Mouse (Mus musculus): ENCODE results near the gene Atf6. TPM values are rescaled to one million over a fixed set of nuclear protein-coding genes. Genes with fewer than 3 reads are reported as not detected.

The Atf6 gene
- total and polyA plus RNA-seq, 2 experiments, result 14.3 to 30.1 TPM

DNA sequence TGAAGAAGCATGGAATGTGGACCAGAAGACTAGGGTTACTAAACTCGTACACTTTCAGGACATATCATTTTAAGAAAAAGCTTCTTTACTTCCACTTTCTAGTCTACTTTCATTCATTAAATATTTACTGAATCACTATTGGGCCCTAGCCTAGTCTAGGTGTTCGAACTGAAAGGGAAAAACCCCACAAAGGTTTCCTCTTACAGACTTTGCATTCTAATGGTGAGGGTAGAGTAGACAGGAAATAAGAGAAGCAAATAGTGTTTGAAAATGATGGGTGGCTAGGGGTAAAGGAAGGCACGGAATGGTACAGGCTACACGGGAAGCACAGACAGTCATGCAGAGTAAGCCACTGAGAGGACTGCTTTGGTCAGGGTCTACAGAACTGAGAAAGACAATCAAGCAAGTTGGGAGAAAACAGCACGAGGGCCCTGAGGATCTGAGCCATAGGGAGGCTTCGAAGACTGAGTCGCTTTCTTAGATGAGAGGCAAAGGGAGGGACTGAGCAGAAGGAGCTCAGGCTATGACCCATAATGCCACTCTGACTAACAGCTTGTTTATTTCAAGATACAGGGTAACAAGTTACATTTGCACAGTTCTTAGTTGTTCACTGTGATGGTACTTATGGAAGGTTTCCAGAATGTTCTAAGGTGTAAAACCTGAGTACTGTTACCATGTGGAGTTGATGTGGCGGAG is 138.2 kb downstream of the Atf6 start:
- no peak for DNase-seq (ENCODE audit: extremely low read depth, low read depth, low spot score)
- Histone ChIP-seq H3K9ac (ENCODE audit: low read depth, low read length) (no peak overlapping the region), H3K36me3 (ENCODE audit: control insufficient read depth, insufficient read depth, low read length) (peaks cover 5% of the 10 kb centered on the region), H3K79me2 (ENCODE audit: control insufficient read depth, insufficient read depth, low read length) (no peaks in the 10 kb centered on the region), H3K4me3 (ENCODE audit: insufficient read depth, low read depth, low read length) (no peak overlapping the region), H3K27ac (replicated peaks; ENCODE audit: insufficient read depth, low read depth, low read length) (no peak overlapping the region), H3K4me1 (ENCODE audit: control insufficient read depth, insufficient read depth, low read length) (no peaks in the 10 kb centered on the region; the same call in 1 of the 2 replicates), H3K27me3 (ENCODE audit: control insufficient read depth, insufficient read depth, low read length) (no peaks in the 10 kb centered on the region)
- TF ChIP-seq CTCF (IDR thresholded peaks at IDR 0.05; ENCODE audit: low read depth, low read length) (no peak), POLR2A (IDR thresholded peaks at IDR 0.05; ENCODE audit: extremely low read depth, insufficient read depth, low read length) (no peak)
- 83% methylated on average over 8 of the region's 8 CpGs for WGBS

GRCm38 (mm10) chr1:170728524-170728923 is 139.0 kb downstream of the Atf6 start:
- Histone ChIP-seq H3K4me1 (ENCODE audit: control insufficient read depth, insufficient read depth, low read length) (no peaks in the 10 kb centered on the region; the same call in 1 of the 2 replicates), H3K4me3 (ENCODE audit: insufficient read depth, low read depth, low read length) (no peak overlapping the region), H3K79me2 (ENCODE audit: control insufficient read depth, insufficient read depth, low read length) (no peaks in the 10 kb centered on the region; the same call in 1 of the 2 replicates), H3K27me3 (ENCODE audit: control insufficient read depth, insufficient read depth, low read length) (no peaks in the 10 kb centered on the region), H3K27ac (replicated peaks; ENCODE audit: insufficient read depth, low read depth, low read length) (no peak overlapping the region), H3K9ac (ENCODE audit: low read depth, low read length) (no peak overlapping the region), H3K36me3 (ENCODE audit: control insufficient read depth, insufficient read depth, low read length) (peaks cover 2% of the 10 kb centered on the region)
- no peak for TF ChIP-seq CTCF (IDR thresholded peaks at IDR 0.05; ENCODE audit: low read depth, low read length)
- TF ChIP-seq POLR2A (IDR thresholded peaks at IDR 0.05; ENCODE audit: extremely low read depth, insufficient read depth, low read length), result no peak
- WGBS, result 83% methylated on average over 6 of the region's 6 CpGs
- no peak for DNase-seq (ENCODE audit: extremely low read depth, low read depth, low spot score)

GRCm38 (mm10) chr1:170721560-170721959 is 146.0 kb downstream of the Atf6 start:
- TF ChIP-seq CTCF (IDR thresholded peaks at IDR 0.05; ENCODE audit: low read depth, low read length), result no peak
- TF ChIP-seq POLR2A (IDR thresholded peaks at IDR 0.05; ENCODE audit: extremely low read depth, insufficient read depth, low read length), result no peak
- Histone ChIP-seq H3K4me1 (ENCODE audit: control insufficient read depth, insufficient read depth, low read length) (no peaks in the 10 kb centered on the region; the same call in 1 of the 2 replicates), H3K27me3 (ENCODE audit: control insufficient read depth, insufficient read depth, low read length) (no peaks in the 10 kb centered on the region), H3K27ac (replicated peaks; ENCODE audit: insufficient read depth, low read depth, low read length) (no peak overlapping the region), H3K79me2 (ENCODE audit: control insufficient read depth, insufficient read depth, low read length) (no peaks in the 10 kb centered on the region; the same call in 1 of the 2 replicates), H3K4me3 (ENCODE audit: insufficient read depth, low read depth, low read length) (no peak overlapping the region), H3K36me3 (ENCODE audit: control insufficient read depth, insufficient read depth, low read length) (peaks cover 2% of the 10 kb centered on the region; the same call in 1 of the 2 replicates), H3K9ac (ENCODE audit: low read depth, low read length) (no peak overlapping the region)
- 85% methylated on average over 5 of the region's 5 CpGs for WGBS
- no peak for DNase-seq (ENCODE audit: extremely low read depth, low read depth, low spot score)

DNA sequence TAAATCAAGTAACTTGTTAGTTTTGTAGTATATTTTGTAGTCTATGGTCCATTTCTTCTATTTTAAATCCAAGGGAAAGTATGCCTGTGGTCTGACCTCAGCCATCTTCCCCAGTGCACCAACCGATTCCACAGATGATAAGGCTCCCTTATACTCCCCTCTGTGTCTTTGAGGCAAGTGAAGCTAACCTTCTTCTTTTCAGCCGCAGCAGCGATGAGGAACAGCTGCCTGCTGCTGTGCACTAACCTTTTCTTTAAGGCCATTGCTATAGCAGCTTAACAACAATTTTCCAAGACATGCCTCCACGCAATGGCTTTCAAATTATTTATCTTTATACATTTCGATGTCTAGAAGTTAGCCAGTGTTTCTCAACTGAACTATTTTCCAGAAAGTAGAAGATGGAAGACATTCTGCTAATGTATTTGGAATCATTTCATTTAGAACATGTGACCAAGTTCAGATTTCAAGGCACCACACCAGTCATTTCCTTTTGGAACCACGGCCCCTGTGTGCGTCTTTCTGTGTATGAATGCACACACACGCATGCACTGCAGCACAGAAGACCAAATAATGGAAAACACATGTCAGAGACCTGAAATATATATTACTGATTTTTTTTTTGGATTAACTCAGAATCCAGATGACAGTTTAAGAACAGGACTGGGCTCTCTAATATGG is 149.3 kb downstream of the Atf6 start:
- Histone ChIP-seq H3K4me1 (ENCODE audit: control insufficient read depth, insufficient read depth, low read length) (no peaks in the 10 kb centered on the region), H3K27me3 (ENCODE audit: control insufficient read depth, insufficient read depth, low read length) (no peaks in the 10 kb centered on the region), H3K79me2 (ENCODE audit: control insufficient read depth, insufficient read depth, low read length) (no peaks in the 10 kb centered on the region; the same call in 1 of the 2 replicates), H3K9ac (ENCODE audit: low read depth, low read length) (no peak overlapping the region), H3K36me3 (ENCODE audit: control insufficient read depth, insufficient read depth, low read length) (peaks cover 2% of the 10 kb centered on the region; the same call in 1 of the 2 replicates), H3K4me3 (ENCODE audit: insufficient read depth, low read depth, low read length) (no peak overlapping the region), H3K27ac (replicated peaks; ENCODE audit: insufficient read depth, low read depth, low read length) (no peak overlapping the region)
- TF ChIP-seq CTCF (IDR thresholded peaks at IDR 0.05; ENCODE audit: low read depth, low read length) (no peak), POLR2A (IDR thresholded peaks at IDR 0.05; ENCODE audit: extremely low read depth, insufficient read depth, low read length) (no peak)
- DNase-seq (ENCODE audit: extremely low read depth, low read depth, low spot score), result no peak
- WGBS, result 92% methylated on average over 8 of the region's 8 CpGs

- 93% methylated on average over 3 of the region's 3 CpGs for WGBS
- Histone ChIP-seq H3K9ac (ENCODE audit: low read depth, low read length) (no peak overlapping the region), H3K79me2 (ENCODE audit: control insufficient read depth, insufficient read depth, low read length) (no peaks in the 10 kb centered on the region; the same call in 1 of the 2 replicates), H3K4me1 (ENCODE audit: control insufficient read depth, insufficient read depth, low read length) (no peaks in the 10 kb centered on the region), H3K27me3 (ENCODE audit: control insufficient read depth, insufficient read depth, low read length) (no peaks in the 10 kb centered on the region), H3K36me3 (ENCODE audit: control insufficient read depth, insufficient read depth, low read length) (no peaks in the 10 kb centered on the region), H3K4me3 (ENCODE audit: insufficient read depth, low read depth, low read length) (no peak overlapping the region), H3K27ac (replicated peaks; ENCODE audit: insufficient read depth, low read depth, low read length) (no peak overlapping the region)
- TF ChIP-seq POLR2A (IDR thresholded peaks at IDR 0.05; ENCODE audit: extremely low read depth, insufficient read depth, low read length) (no peak), CTCF (IDR thresholded peaks at IDR 0.05; ENCODE audit: low read depth, low read length) (no peak)
- no peak for DNase-seq (ENCODE audit: extremely low read depth, low read depth, low spot score)
Observed at GRCm38 (mm10) chr1:170717241-170717828, 150.2 kb downstream of the Atf6 start.

All from liver, adult 2 months (tissue).